Mouse (Mus musculus): ENCODE results near the gene Mmp9. TPM values are rescaled to one million over a fixed set of nuclear protein-coding genes. Genes with fewer than 3 reads are reported as not detected.

Mmp9 gene
- total RNA-seq, 1 experiment: 7.0 TPM

GRCm38 (mm10) chr2:164910360-164911061 lies 30.1 kb upstream of the Mmp9 start:
- in situ Hi-C loops (cut with MboI; ENCODE audit: low sequenced_read_pairs in 2 of 2, unreplicated experiment in 2 of 2): no loop called here
- H3K4me1 ChIP-seq (ENCODE audit: control insufficient read depth in 2 of 2, insufficient read depth in 2 of 2, low read length in 2 of 2, poor library complexity in 1 of 2): peaks cover 4 to 14% of the 10 kb centered on the region in 2 experiments; a peak in 2 of 4 replicates
- H3K9me3 ChIP-seq (ENCODE audit: control insufficient read depth, insufficient read depth, low read depth, low read length): no peaks in the 10 kb centered on the region
- no peak for TF ChIP-seq MAFK (IDR thresholded peaks at IDR 0.05; ENCODE audit: insufficient read depth, low read depth, low read length)
- TF ChIP-seq HCFC1 (IDR thresholded peaks at IDR 0.05; ENCODE audit: borderline replicate concordance, insufficient read depth, low read length): no peak
- no peak for TF ChIP-seq CHD2 (IDR thresholded peaks at IDR 0.05; ENCODE audit: low read depth, low read length)
- no peak for TF ChIP-seq ZC3H11A (IDR thresholded peaks at IDR 0.05; ENCODE audit: borderline replicate concordance, low read depth, low read length)
- no peak for TF ChIP-seq ZNF384 (IDR thresholded peaks at IDR 0.05; ENCODE audit: low read depth, low read length)
- H3K27ac ChIP-seq (ENCODE audit: insufficient read depth, low read depth, low read length, poor library complexity, severe bottlenecking): peak overlapping the region; percentile 99
- DNase-seq (ENCODE audit: low read depth, low spot score): no peak
- H3K36me3 ChIP-seq (ENCODE audit: control insufficient read depth, insufficient read depth, low read length, poor library complexity, severe bottlenecking): peaks cover 31% of the 10 kb centered on the region
- H3K4me3 ChIP-seq (ENCODE audit: insufficient read depth in 1 of 2, low read depth in 1 of 2, low read length in 2 of 2, poor library complexity in 1 of 2, severe bottlenecking in 1 of 2): peak overlapping the region; percentile 92 to 96
- peak overlapping the region; percentile 81 for H3K9ac ChIP-seq (ENCODE audit: insufficient read depth, low read depth, low read length, poor library complexity, severe bottlenecking)

GRCm38 (mm10) chr2:164911086-164912048 lies 29.2 kb upstream of the Mmp9 start, which contains the start of gene Zfp335:
Gene Zfp335, minus strand, starts transcription at chr2:164911757.
- H3K27ac ChIP-seq (ENCODE audit: insufficient read depth, low read depth, low read length, poor library complexity, severe bottlenecking): peak within 1 kb of the TSS; percentile 99
- peak; percentile 86 for DNase-seq (ENCODE audit: low read depth, low spot score)
- peak within 1 kb of the TSS; percentile 92 to 96 for H3K4me3 ChIP-seq (ENCODE audit: insufficient read depth in 1 of 2, low read depth in 1 of 2, low read length in 2 of 2, poor library complexity in 1 of 2, severe bottlenecking in 1 of 2)
- in situ Hi-C loops (cut with MboI; ENCODE audit: low sequenced_read_pairs in 2 of 2, unreplicated experiment in 2 of 2): no loop called here
- peaks cover 4 to 15% of the 10 kb centered on the region in 2 experiments; a peak in 3 of 4 replicates for H3K4me1 ChIP-seq (ENCODE audit: control insufficient read depth in 2 of 2, insufficient read depth in 2 of 2, low read length in 2 of 2, poor library complexity in 1 of 2)
- H3K9me3 ChIP-seq (ENCODE audit: control insufficient read depth, insufficient read depth, low read depth, low read length): no peaks in the 10 kb centered on the region
- H3K9ac ChIP-seq (ENCODE audit: insufficient read depth, low read depth, low read length, poor library complexity, severe bottlenecking): peak within 1 kb of the TSS; percentile 97
- TF ChIP-seq MAFK (IDR thresholded peaks at IDR 0.05; ENCODE audit: insufficient read depth, low read depth, low read length) (no peak), ZC3H11A (IDR thresholded peaks at IDR 0.05; ENCODE audit: borderline replicate concordance, low read depth, low read length) (no peak), ZNF384 (IDR thresholded peaks at IDR 0.05; ENCODE audit: low read depth, low read length) (no peak), HCFC1 (IDR thresholded peaks at IDR 0.05; ENCODE audit: borderline replicate concordance, insufficient read depth, low read length) (peak; percentile 68), CHD2 (IDR thresholded peaks at IDR 0.05; ENCODE audit: low read depth, low read length) (peak; percentile 66)
- peaks cover 24% of the 10 kb centered on the region for H3K36me3 ChIP-seq (ENCODE audit: control insufficient read depth, insufficient read depth, low read length, poor library complexity, severe bottlenecking)

GRCm38 (mm10) chr2:164912151-164912550 lies 28.4 kb upstream of the Mmp9 start:
- in situ Hi-C loops (cut with MboI; ENCODE audit: low sequenced_read_pairs in 2 of 2, unreplicated experiment in 2 of 2): no loop called here
- no peak for DNase-seq (ENCODE audit: low read depth, low spot score)
- H3K36me3 ChIP-seq (ENCODE audit: control insufficient read depth, insufficient read depth, low read length, poor library complexity, severe bottlenecking): peaks cover 20% of the 10 kb centered on the region
- H3K4me1 ChIP-seq (ENCODE audit: control insufficient read depth in 2 of 2, insufficient read depth in 2 of 2, low read length in 2 of 2, poor library complexity in 1 of 2): peaks cover 6 to 21% of the 10 kb centered on the region in 2 experiments; a peak in 3 of 4 replicates
- H3K27ac ChIP-seq (ENCODE audit: insufficient read depth, low read depth, low read length, poor library complexity, severe bottlenecking): peak overlapping the region; percentile 54
- no peak for TF ChIP-seq ZC3H11A (IDR thresholded peaks at IDR 0.05; ENCODE audit: borderline replicate concordance, low read depth, low read length)
- TF ChIP-seq ZNF384 (IDR thresholded peaks at IDR 0.05; ENCODE audit: low read depth, low read length): no peak
- no peak for TF ChIP-seq HCFC1 (IDR thresholded peaks at IDR 0.05; ENCODE audit: borderline replicate concordance, insufficient read depth, low read length)
- TF ChIP-seq MAFK (IDR thresholded peaks at IDR 0.05; ENCODE audit: insufficient read depth, low read depth, low read length): no peak
- no peak for TF ChIP-seq CHD2 (IDR thresholded peaks at IDR 0.05; ENCODE audit: low read depth, low read length)
- peak overlapping the region; percentile 97 for H3K9ac ChIP-seq (ENCODE audit: insufficient read depth, low read depth, low read length, poor library complexity, severe bottlenecking)
- H3K9me3 ChIP-seq (ENCODE audit: control insufficient read depth, insufficient read depth, low read depth, low read length): no peaks in the 10 kb centered on the region
- H3K4me3 ChIP-seq (ENCODE audit: insufficient read depth in 1 of 2, low read depth in 1 of 2, low read length in 2 of 2, poor library complexity in 1 of 2, severe bottlenecking in 1 of 2): peak overlapping the region; percentile 92 to 96

- peak overlapping the region; percentile 97; the same call in 1 of the 2 replicates for H3K9ac ChIP-seq (ENCODE audit: insufficient read depth, low read depth, low read length, poor library complexity, severe bottlenecking)
- peak overlapping the region; percentile 92 to 96; a peak in 2 of 4 replicates for H3K4me3 ChIP-seq (ENCODE audit: insufficient read depth in 1 of 2, low read depth in 1 of 2, low read length in 2 of 2, poor library complexity in 1 of 2, severe bottlenecking in 1 of 2)
- TF ChIP-seq ZNF384 (IDR thresholded peaks at IDR 0.05; ENCODE audit: low read depth, low read length) (no peak), ZC3H11A (IDR thresholded peaks at IDR 0.05; ENCODE audit: borderline replicate concordance, low read depth, low read length) (no peak), MAFK (IDR thresholded peaks at IDR 0.05; ENCODE audit: insufficient read depth, low read depth, low read length) (no peak), CHD2 (IDR thresholded peaks at IDR 0.05; ENCODE audit: low read depth, low read length) (no peak), HCFC1 (IDR thresholded peaks at IDR 0.05; ENCODE audit: borderline replicate concordance, insufficient read depth, low read length) (no peak)
- H3K9me3 ChIP-seq (ENCODE audit: control insufficient read depth, insufficient read depth, low read depth, low read length): no peaks in the 10 kb centered on the region
- no peak for DNase-seq (ENCODE audit: low read depth, low spot score)
- H3K4me1 ChIP-seq (ENCODE audit: control insufficient read depth in 2 of 2, insufficient read depth in 2 of 2, low read length in 2 of 2, poor library complexity in 1 of 2): peaks cover 6 to 25% of the 10 kb centered on the region in 2 experiments; a peak in 3 of 4 replicates
- in situ Hi-C loops (cut with MboI; ENCODE audit: low sequenced_read_pairs in 2 of 2, unreplicated experiment in 2 of 2): no loop called here
- H3K36me3 ChIP-seq (ENCODE audit: control insufficient read depth, insufficient read depth, low read length, poor library complexity, severe bottlenecking): peaks cover 12% of the 10 kb centered on the region
- no peak overlapping the region for H3K27ac ChIP-seq (ENCODE audit: insufficient read depth, low read depth, low read length, poor library complexity, severe bottlenecking)
These were observed 27.7 kb upstream of the Mmp9 start for GRCm38 (mm10) chr2:164912749-164913427.
